ENCODE assay signal across 10 mouse cellular contexts in genomic region chr5:35670412-35670801, GRCm38 (mm10). TPM values are rescaled to one million over a fixed set of nuclear protein-coding genes. Genes with fewer than 3 reads are reported as not detected.
DNase-seq lines count a peak whose midpoint lies in the region; ATAC-seq and TF ChIP-seq lines count a peak whose summit lies in the region.
"Had no signal": no experiment of that assay in that cellular context is flagged by ENCODE, and none has a peak within 500 bp of the region (broad histone marks: within the 10 kb centered on the region; RNA-seq: fewer than 3 reads in every experiment).

No protein-coding gene starts in this region.

- no peak overlapping the region for H3K4me2 ChIP-seq in hindbrain, embryonic 12.5 days (replicated peaks)
- H3K4me2 ChIP-seq in hindbrain, embryonic 14.5 days (replicated peaks) = no peak overlapping the region
- peak overlapping the region; percentile 19; the same call in 1 of the 2 replicates for H3K4me2 ChIP-seq in lung, postnatal 0 days (replicated peaks; ENCODE audit: low read depth, low read length)

- H3K27me3 ChIP-seq in hindbrain, embryonic 10.5 days (ENCODE audit: insufficient read depth, poor library complexity, severe bottlenecking) = no peaks in the 10 kb centered on the region; the same call in 1 of the 2 replicates
- H3K27me3 ChIP-seq in hindbrain, embryonic 12.5 days = no peaks in the 10 kb centered on the region
- no peaks in the 10 kb centered on the region for H3K27me3 ChIP-seq in hindbrain, embryonic 14.5 days (ENCODE audit: control insufficient read depth, insufficient read depth, low read length)
- no peaks in the 10 kb centered on the region for H3K27me3 ChIP-seq in lung, postnatal 0 days (replicated peaks; ENCODE audit: insufficient read depth, low read length)
- H3K27me3 ChIP-seq: Patski had no signal

- H3K36me3 ChIP-seq in hindbrain, embryonic 10.5 days = no peaks in the 10 kb centered on the region
- no peaks in the 10 kb centered on the region for H3K36me3 ChIP-seq in hindbrain, embryonic 12.5 days
- H3K36me3 ChIP-seq in hindbrain, embryonic 14.5 days (replicated peaks; ENCODE audit: control insufficient read depth, insufficient read depth) = no peaks in the 10 kb centered on the region
- no peaks in the 10 kb centered on the region for H3K36me3 ChIP-seq in lung, postnatal 0 days (ENCODE audit: insufficient read depth, low read length)

- TF ChIP-seq EP300 in lung, postnatal 0 days (IDR thresholded peaks at IDR 0.05) = no peak

- DNase-seq in hindbrain, embryonic 10.5 days (ENCODE audit: low spot score) = no peak
- DNase-seq in brain, adult 2 months (ENCODE audit: low read depth, low spot score) = peak; percentile 66
- no peak for DNase-seq in hindbrain, embryonic 14.5 days (ENCODE audit: low spot score)
- DNase-seq in lung, postnatal 0 days (ENCODE audit: low spot score) = peak; percentile 68
- DNase-seq in spleen, adult 12 weeks (ENCODE audit: low spot score) = no peak
- DNase-seq in cerebellum, adult 9-10 months = no peak
- no peak for DNase-seq in gastrocnemius, postnatal 4 days (ENCODE audit: low spot score in 2 of 2)

- WGBS in hindbrain, embryonic 10.5 days = 55% methylated on average over 6 of the region's 6 CpGs
- 48% methylated on average over 6 of the region's 6 CpGs for WGBS in hindbrain, embryonic 12.5 days
- WGBS in hindbrain, embryonic 14.5 days = 55% methylated on average over 6 of the region's 6 CpGs
- 25% methylated on average over 6 of the region's 6 CpGs for WGBS in lung, postnatal 0 days

- peaks cover 71% of the 10 kb centered on the region for H3K4me1 ChIP-seq in hindbrain, embryonic 10.5 days (replicated peaks)
- H3K4me1 ChIP-seq in hindbrain, embryonic 12.5 days = peaks cover 33% of the 10 kb centered on the region
- H3K4me1 ChIP-seq in hindbrain, embryonic 14.5 days (replicated peaks; ENCODE audit: control insufficient read depth, insufficient read depth, low read length) = peaks cover 10% of the 10 kb centered on the region; the same call in 1 of the 2 replicates
- H3K4me1 ChIP-seq in lung, postnatal 0 days (ENCODE audit: insufficient read depth, low read depth, low read length) = peaks cover 32% of the 10 kb centered on the region; the same call in 1 of the 2 replicates

- H3K9me3 ChIP-seq in hindbrain, embryonic 10.5 days = no peaks in the 10 kb centered on the region
- no peaks in the 10 kb centered on the region for H3K9me3 ChIP-seq in hindbrain, embryonic 12.5 days (replicated peaks)
- no peaks in the 10 kb centered on the region for H3K9me3 ChIP-seq in hindbrain, embryonic 14.5 days (ENCODE audit: control insufficient read depth, low read length)
- H3K9me3 ChIP-seq in lung, postnatal 0 days (ENCODE audit: low read length) = no peaks in the 10 kb centered on the region

- H3K27ac ChIP-seq in hindbrain, embryonic 10.5 days = peak overlapping the region; percentile 72
- H3K27ac ChIP-seq in hindbrain, embryonic 12.5 days = no peak overlapping the region
- peak overlapping the region; percentile 56; the same call in 1 of the 2 replicates for H3K27ac ChIP-seq in hindbrain, embryonic 14.5 days
- H3K27ac ChIP-seq in lung, postnatal 0 days (ENCODE audit: low read length) = peak overlapping the region; percentile 79

- no peak overlapping the region for H3K4me3 ChIP-seq in hindbrain, embryonic 10.5 days
- no peak overlapping the region for H3K4me3 ChIP-seq in hindbrain, embryonic 12.5 days
- no peak overlapping the region for H3K4me3 ChIP-seq in hindbrain, embryonic 14.5 days (replicated peaks; ENCODE audit: low read length)
- no peak overlapping the region for H3K4me3 ChIP-seq in lung, postnatal 0 days (ENCODE audit: low read depth, low read length)

- no peak overlapping the region for H3K9ac ChIP-seq in hindbrain, embryonic 12.5 days
- H3K9ac ChIP-seq in hindbrain, embryonic 14.5 days = no peak overlapping the region
- H3K9ac ChIP-seq in lung, postnatal 0 days (replicated peaks; ENCODE audit: low read depth) = no peak overlapping the region

- no peak for TF ChIP-seq CTCF in lung, postnatal 0 days (IDR thresholded peaks at IDR 0.05)

- ATAC-seq in hindbrain, embryonic 12.5 days (ENCODE audit: low FRiP score) = no peak
- ATAC-seq in hindbrain, embryonic 14.5 days (ENCODE audit: low FRiP score) = no peak
- ATAC-seq in lung, postnatal 0 days = peak; percentile 8
- ATAC-seq: Patski had no signal

RNA-seq across cellular contexts. Expression of gene Htra3, which starts 9.2 kb away (rescaled TPM):
- polyA plus RNA-seq in hindbrain, embryonic 10.5 days (2016; fragmentation: Nextera tagmentation; extraction: Ambion mirVana) = 5.4 and 8.9 TPM in 2 replicates
- polyA plus RNA-seq in hindbrain, embryonic 12.5 days (2016; fragmentation: Nextera tagmentation; extraction: Ambion mirVana) = 7.3 and 9.7 TPM in 2 replicates
- polyA plus RNA-seq in hindbrain, embryonic 14.5 days (2014; fragmentation: Nextera tagmentation; extraction: Ambion mirVana) = 17.2 and 18.1 TPM in 2 replicates
- polyA plus RNA-seq in lung, postnatal 0 days (2015; fragmentation: Nextera tagmentation; extraction: Ambion mirVana) = 35.7 and 40.5 TPM in 2 replicates
- 100 to 1,000 TPM in 1 of 2 experiments, 10 to 100 TPM in 1; 97.0 to 102 TPM for total RNA-seq in gastrocnemius, postnatal 4 days (2021)
- total RNA-seq: neutrophil, adult 5-6 weeks had no signal

Comparison
In these comparisons a context has a peak if more than half of its experiments do, and no peak if none do; other contexts are left out.
1. DNase-seq: peak in brain, adult 2 months (single experiment) and lung, postnatal 0 days (single experiment); none in hindbrain, embryonic 10.5 days (single experiment), hindbrain, embryonic 14.5 days (single experiment), spleen, adult 12 weeks (single experiment), cerebellum, adult 9-10 months (single experiment) and gastrocnemius, postnatal 4 days (0 of 2).